Mouse (Mus musculus) embryo, embryonic 11.5 days (tissue): ENCODE results near the gene Lhfpl2.

ENCODE experiments used
- DNase-seq: peaks from one replicate; pipeline ENCODE4 v3.0.0-alpha.2; 2012; ENCODE audit warnings: low read depth, low spot score

Lhfpl2 gene

DNA sequence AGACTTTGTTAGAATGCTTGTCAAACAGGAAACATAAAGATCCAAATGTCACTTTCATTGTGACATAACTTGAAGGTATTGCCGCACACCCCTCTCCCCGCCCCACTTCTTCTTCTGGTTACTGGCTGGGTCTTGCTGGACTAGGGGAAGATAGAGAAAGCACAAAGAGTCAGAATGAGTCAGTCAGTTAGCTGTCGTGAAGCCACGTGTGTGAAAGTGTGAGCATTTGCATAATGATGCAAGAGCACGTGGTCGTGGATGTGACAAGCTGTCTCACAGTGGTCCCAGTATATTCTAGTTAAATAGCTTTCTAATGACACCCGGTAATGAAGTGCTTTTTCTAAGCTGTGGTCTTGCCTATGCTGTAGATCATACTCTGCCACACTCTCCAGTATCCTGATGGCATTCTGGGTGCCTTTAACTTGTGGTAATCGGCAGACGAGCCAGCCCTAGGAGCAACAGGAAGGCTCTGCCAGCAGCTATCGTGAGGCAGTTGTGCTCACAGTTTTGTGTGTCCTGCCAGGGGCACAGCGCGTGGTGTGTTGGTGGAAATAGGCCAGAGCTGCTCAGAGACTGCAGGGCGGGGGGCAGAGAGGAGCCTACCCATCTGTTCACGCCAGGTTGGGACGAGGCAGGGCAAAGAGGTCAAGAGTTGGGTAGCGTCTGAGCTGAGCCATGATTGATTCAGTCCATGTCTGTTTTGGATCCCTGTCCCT lies 40.9 kb downstream of the Lhfpl2 start:
- no peak for DNase-seq

DNA sequence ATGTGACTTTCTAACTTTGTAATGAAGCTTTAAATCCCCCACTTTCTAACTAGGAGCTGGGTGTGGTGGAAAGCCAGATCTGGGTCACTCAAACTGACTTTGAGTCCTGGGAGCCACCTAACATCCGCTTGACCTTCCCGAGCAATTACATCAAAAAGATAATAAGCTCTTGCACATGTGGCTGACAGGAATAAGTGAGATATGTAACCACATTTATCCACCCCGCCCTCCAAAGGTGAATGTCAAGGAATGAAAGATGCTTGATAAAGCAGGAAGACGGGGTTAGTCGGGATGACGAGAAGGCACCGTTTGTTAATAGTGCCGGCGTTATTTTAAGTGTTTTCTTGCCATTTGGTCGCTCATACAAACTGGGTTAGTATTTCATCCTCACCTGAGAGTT lies 41.5 kb downstream of the Lhfpl2 start:
- no peak for DNase-seq

GRCm38 (mm10) chr13:94100361-94100760 lies 42.8 kb downstream of the Lhfpl2 start:
- no peak for DNase-seq

- DNase-seq, result no peak
Measured at GRCm38 (mm10) chr13:94101020-94101571, 43.5 kb downstream of the Lhfpl2 start.

- DNase-seq, result no peak
Measured at GRCm38 (mm10) chr13:94104866-94105475, 47.4 kb downstream of the Lhfpl2 start.

GRCm38 (mm10) chr13:94106431-94106830 lies 48.8 kb downstream of the Lhfpl2 start:
- no peak for DNase-seq

DNA sequence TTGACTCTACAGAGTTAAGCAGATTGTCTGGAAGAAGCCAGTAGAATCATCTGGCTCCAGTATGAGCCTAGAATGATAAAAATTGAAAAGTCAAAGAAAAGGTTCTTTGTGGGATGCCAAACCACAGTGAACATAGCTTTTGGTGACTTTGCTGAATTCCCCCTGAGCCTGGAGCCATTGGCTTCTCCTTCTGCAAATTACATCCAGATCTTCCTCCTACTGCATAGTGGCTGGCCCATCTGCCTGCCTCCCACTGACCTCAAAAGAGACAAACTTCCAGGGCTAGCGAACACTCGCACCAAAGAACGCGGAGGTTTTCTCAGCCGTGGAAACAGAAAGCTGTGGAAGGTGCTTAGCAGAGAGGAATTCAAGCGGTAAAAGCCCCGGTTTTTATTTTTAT lies 49.4 kb downstream of the Lhfpl2 start:
- no peak for DNase-seq

DNA sequence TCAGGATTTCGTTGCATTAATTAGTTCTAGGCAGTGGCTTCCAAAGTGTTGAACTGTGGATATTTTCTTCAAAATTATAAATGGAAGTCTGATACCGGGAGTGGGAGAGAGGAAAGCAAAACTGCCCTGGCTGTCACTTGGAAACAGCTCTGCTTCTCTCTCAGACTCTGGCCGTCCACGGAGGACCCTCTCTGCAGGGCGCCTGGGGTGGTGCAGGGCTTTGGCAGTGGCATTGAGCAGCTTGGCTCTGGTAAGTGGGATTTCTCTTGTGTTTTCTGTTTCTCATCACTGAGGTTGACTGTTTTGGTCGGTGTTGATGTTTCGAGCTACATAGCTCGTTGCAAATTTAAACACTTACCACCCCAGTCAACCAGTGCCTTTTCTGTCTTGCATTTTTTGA lies 53.0 kb downstream of the Lhfpl2 start:
- no peak for DNase-seq

- no peak for DNase-seq
Measured at GRCm38 (mm10) chr13:94115476-94115875, 57.9 kb downstream of the Lhfpl2 start.

GRCm38 (mm10) chr13:94116705-94117410 lies 59.3 kb downstream of the Lhfpl2 start:
- DNase-seq, result peak; percentile 32

DNA sequence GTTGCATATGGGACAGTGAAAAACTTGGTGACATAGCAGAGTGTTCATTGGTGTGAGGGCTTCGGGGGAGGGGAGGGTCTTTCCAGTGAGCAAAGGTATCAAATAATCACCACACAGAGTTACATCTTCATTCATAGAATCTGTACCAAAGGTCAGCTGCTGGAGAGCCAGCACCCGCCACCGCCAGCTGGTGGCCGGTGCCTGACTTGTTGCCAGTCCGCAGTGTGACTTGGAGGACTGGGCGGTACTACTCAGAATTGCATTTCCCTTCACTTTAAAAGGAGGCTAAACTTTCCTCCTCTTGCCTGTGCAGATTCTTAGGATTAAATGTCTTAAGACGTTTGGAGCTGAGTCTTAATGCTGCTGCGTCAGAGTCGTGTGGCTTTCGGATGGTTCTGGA lies 59.9 kb downstream of the Lhfpl2 start:
- no peak for DNase-seq

- DNase-seq, result no peak
Measured at GRCm38 (mm10) chr13:94118091-94118490, 60.5 kb downstream of the Lhfpl2 start.

- no peak for DNase-seq
Measured at GRCm38 (mm10) chr13:94119309-94119708, 61.7 kb downstream of the Lhfpl2 start.

DNA sequence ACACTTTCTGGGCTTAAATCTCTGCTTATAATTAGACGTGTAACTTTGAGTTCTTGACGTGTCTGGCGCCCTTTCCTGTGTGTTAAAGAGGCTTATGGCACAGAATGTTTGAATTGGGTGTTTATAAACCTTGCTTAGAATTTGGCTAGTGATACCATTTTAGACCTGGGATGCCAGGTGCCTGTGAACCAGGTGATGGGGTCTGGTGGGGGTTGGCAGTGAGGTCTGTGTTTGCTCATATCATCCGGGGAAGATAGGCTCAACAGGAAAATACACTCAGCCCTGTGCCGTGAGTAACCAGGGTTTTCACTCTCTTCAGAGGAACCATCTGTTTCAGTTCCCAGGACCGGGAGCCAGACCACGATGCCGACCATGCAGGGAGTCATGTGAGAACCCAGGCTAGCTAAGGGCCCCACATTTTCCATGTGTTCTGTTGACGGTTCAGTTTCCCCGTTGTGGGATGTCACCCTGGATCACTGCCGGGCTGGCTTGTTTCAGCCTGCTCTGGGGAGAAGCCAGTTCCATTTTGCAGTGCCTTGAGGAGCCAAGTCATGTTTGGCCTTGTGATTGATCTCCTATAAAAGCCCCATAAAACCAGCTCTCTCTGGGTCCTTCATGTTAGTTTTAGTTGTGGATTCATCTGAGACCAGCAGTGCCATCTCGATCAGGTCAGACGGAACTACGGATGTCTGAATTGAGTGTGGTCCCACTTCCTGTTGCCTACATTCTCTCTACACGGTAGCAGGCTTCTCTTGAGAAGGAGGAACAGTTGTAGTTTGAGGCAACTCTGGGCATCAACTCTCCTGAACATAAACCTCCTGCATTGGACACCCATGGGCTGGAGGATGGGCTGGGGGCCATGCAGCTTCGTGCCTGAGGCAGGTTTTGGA lies 65.4 kb downstream of the Lhfpl2 start:
- DNase-seq, result no peak

DNA sequence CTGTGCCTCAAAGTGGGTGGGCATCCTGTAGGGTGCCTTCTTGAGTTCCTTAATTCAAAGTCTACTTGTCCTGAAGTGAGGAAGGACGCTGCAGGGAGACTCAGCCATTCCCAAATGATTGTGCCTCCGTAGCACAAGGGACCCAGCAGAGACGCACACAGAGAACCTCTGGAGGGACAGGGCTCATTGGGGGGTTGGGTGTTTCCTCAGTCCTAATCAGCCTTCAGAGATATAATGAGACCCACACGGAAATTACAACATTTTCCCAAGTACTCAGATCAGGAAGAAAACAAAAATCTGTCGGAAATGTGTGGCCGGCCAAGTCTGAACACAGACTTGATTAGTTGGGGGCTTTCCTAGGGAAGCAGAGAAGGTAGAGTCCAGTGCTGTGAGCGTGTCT lies 72.8 kb downstream of the Lhfpl2 start:
- no peak for DNase-seq

- DNase-seq, result no peak
Measured at GRCm38 (mm10) chr13:94131135-94131534, 73.5 kb downstream of the Lhfpl2 start.

DNA sequence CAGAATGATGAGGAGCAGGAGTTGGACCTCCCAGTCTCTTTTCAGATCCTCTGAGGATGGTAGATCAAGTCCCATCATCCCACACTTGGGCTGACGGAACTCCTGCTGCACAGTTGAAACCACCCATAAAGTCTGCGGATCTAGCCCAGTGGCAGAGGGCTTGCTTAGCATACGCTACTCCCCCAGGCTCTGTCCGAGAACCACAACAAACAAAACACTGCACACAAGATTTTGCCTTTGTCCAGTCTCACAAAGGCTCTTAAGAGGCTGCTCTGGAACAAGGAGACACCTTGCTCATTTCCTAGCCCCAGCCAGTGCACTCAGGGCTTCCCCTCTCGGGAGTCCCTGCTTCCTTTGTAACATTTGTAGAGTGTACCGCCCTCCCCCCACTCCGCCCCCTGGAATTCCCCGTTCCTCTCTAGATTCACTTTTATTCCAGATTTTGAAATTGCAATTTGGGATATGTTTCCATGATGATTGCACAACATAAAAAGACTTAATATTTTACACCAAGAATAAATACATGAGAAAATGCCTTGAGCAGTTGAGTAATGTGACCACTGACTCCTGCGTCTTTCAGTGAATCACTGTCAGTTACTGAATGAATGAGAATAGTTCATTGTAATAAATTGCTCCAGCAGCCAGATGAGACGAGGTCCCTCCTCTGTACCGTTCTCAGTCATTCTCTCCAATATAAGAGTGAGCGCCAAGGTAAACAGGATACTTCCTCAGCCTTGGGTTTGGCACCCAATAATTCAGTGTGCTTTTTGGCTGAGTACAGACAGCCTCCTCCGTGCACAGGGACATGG lies 74.8 kb downstream of the Lhfpl2 start:
- no peak for DNase-seq

GRCm38 (mm10) chr13:94134646-94135045 lies 77.0 kb downstream of the Lhfpl2 start:
- DNase-seq, result no peak

GRCm38 (mm10) chr13:94135180-94135579 lies 77.6 kb downstream of the Lhfpl2 start:
- DNase-seq, result no peak

DNA sequence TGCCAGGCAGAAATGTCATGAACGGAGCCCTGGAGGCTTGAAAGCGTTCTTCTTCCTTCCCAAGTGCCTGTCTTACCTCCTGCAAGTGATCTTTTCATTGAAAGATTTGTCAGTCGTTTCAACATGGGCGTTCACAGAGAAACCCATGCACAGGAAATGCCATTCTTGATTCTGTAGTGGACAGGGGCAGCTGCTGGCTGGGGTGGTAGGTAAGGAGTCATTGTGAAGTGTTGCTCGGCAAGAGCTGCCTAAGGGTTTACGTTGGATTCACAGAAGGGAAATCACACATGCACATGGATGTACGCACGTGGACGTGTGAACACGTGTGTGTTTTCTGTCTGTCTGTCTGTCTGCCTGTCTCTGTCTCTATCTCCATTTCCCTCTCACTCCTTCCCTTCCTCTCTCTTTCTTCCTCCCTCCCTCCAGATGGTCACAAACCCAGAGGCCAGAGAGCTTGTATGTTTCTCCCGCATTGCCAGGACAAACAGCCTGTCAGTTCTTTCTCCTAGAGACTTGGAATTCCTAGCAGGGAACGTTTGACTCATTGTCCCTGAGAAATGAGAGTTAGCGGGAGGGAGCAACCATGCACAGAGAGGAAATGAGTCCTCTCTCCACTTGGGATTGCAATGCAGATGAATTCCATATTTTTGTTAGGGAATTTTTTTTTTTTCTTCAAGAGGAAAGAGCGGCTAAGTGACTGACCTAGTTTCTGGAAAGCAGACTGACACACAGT lies 82.3 kb downstream of the Lhfpl2 start:
- DNase-seq, result no peak
